Mouse (Mus musculus) ES-E14 (cell line): ENCODE measurements at regions not wholly inside any gene's neighbourhood (a gene's known extent, or its start where the extent isn't known, plus 50 kb on each side); places are given as distances from the start of the nearest gene placed in this dataset.

ENCODE experiments used
- HCFC1 ChIP-seq: IDR thresholded peaks from 2 replicates; pipeline ENCODE4 v1.6.1; 2012; ENCODE audit warnings: low read length, inconsistent platforms, borderline replicate concordance; ENCODE audit not compliant: insufficient read depth
- MAFK ChIP-seq: IDR thresholded peaks from 2 replicates; pipeline ENCODE4 v1.6.1; 2014; ENCODE audit warnings: mild to moderate bottlenecking, low read depth, low read length, inconsistent platforms; ENCODE audit not compliant: insufficient read depth
- ZNF384 ChIP-seq: IDR thresholded peaks from 2 replicates; pipeline ENCODE4 v1.6.1; 2012; ENCODE audit warnings: low read depth, low read length, inconsistent platforms

GRCm38 (mm10) chr3:149367888-149368287, 377.5 kb upstream of the Adgrl2 start:
- no peak for TF ChIP-seq ZNF384
- no peak for TF ChIP-seq HCFC1
- no peak for TF ChIP-seq MAFK
